Mouse (Mus musculus): ENCODE results near the gene Sult1d1. TPM values are rescaled to one million over a fixed set of nuclear protein-coding genes. Genes with fewer than 3 reads are reported as not detected.

Gene Sult1d1
- polyA plus RNA-seq (2014; fragmentation: Nextera tagmentation; extraction: Ambion mirVana) = not detected in 2 replicates

DNA sequence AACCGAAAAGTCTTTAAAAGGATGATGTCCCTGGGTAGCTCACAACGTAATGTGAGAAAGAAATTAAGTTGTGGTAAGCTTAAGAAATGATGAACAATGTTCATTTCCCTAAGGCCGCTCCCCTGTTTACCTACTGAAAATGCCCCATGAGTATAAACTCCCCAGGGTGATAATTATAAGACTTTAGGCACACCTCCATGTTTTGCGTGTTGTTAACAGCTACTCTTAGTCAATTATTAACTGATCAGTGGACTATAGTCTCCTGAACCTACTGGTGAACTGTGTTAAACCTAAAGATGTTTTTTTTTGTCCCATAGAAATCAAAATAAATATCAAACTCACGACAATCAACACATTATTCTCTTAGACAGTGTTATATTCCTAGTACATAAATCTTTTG lies at the start of gene Sult1d1:
TSS of gene Sult1d1 (minus strand) at position 183 of the 400 bp plus-strand sequence.
- H3K4me1 ChIP-seq (ENCODE audit: control insufficient read depth, insufficient read depth, low read length) = no peaks in the 10 kb centered on the region

DNA sequence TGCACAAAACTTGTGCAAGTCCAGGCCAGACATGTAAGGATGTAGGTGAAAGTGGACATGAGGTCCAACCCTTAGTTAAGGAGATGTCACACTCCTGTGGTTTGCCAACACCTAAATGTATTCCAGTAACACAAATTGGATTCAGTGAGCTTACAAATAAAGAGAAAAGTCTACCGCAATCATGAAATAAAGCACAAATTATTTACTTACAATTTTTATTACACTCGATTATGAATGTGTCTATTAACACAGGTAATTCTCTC lies 46.2 kb upstream of the Sult1d1 start:
- ATAC-seq (ENCODE audit: insufficient number of reproducible peaks, low FRiP score, low TSS enrichment, low read depth) = no peak

More for the DNA sequence above, at the start of gene Sult1d1:
- H3K4me2 ChIP-seq (ENCODE audit: low read depth, severe bottlenecking) = no peak within 1 kb of the TSS
- H3K4me3 ChIP-seq (ENCODE audit: low read depth, low read length) = no peak within 1 kb of the TSS
- H3K9me3 ChIP-seq (ENCODE audit: control insufficient read depth, low read length) = no peaks in the 10 kb centered on the region
- no peaks in the 10 kb centered on the region for H3K36me3 ChIP-seq (ENCODE audit: control insufficient read depth, insufficient read depth, low read length)
- no peak within 1 kb of the TSS for H3K27ac ChIP-seq (replicated peaks; ENCODE audit: low read depth, low read length)
- no peaks in the 10 kb centered on the region for H3K27me3 ChIP-seq (ENCODE audit: control insufficient read depth, insufficient read depth, low read length)
- H3K9ac ChIP-seq (ENCODE audit: low read length) = no peak within 1 kb of the TSS
- DNase-seq (ENCODE audit: low spot score) (no peak), ATAC-seq (ENCODE audit: insufficient number of reproducible peaks, low FRiP score, low TSS enrichment, low read depth) (no peak)
- WGBS = 84% methylated on average over 5 of the region's 5 CpGs

DNA sequence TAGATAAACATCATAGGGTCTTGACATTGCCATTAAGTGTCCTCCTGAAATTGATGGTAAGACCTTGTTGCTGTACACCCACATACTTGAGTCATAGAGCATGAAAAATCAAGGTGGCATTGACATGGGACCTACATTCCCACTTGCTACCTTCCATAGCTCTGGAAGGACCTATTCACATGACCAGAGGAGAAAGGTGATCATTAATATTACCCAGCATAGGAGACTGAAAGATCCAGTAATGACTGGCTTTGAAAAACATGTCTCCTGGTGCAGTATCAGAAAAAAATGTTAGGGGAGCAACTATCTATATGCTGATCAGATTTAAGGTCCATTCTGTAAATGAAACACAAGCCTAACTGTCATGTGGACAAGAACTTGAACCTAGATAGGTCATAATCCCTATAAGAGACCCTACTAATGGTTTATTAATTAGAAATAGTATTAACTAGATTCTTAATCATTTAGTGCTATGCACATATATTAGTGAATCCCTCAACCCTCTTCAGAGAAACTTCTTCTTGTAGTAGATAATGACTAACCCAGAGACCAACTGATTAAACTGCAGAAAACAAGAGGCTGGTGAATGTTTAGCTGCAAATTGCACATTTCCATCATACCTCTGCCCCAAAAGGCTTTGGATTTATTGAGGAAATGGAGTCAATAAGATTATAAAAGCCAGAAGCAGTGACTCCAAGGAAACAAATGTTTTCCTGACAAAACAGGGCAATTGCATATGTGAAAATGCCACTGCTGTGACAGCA lies 45.7 kb upstream of the Sult1d1 start:
- Histone ChIP-seq H3K9me3 (ENCODE audit: control insufficient read depth, low read length) (no peaks in the 10 kb centered on the region), H3K4me2 (ENCODE audit: low read depth, severe bottlenecking) (no peak overlapping the region), H3K27me3 (ENCODE audit: control insufficient read depth, insufficient read depth, low read length) (no peaks in the 10 kb centered on the region), H3K27ac (replicated peaks; ENCODE audit: low read depth, low read length) (no peak overlapping the region), H3K9ac (ENCODE audit: low read length) (no peak overlapping the region), H3K36me3 (ENCODE audit: control insufficient read depth, insufficient read depth, low read length) (no peaks in the 10 kb centered on the region), H3K4me3 (ENCODE audit: low read depth, low read length) (no peak overlapping the region), H3K4me1 (ENCODE audit: control insufficient read depth, insufficient read depth, low read length) (no peaks in the 10 kb centered on the region)
- ATAC-seq (ENCODE audit: insufficient number of reproducible peaks, low FRiP score, low TSS enrichment, low read depth) (no peak), DNase-seq (ENCODE audit: low spot score) (no peak)

More for the DNA sequence above, 46.2 kb upstream of the Sult1d1 start:
- Histone ChIP-seq H3K27me3 (ENCODE audit: control insufficient read depth, insufficient read depth, low read length) (no peaks in the 10 kb centered on the region), H3K27ac (replicated peaks; ENCODE audit: low read depth, low read length) (no peak overlapping the region), H3K4me3 (ENCODE audit: low read depth, low read length) (no peak overlapping the region), H3K4me2 (ENCODE audit: low read depth, severe bottlenecking) (no peak overlapping the region), H3K9me3 (ENCODE audit: control insufficient read depth, low read length) (no peaks in the 10 kb centered on the region), H3K9ac (ENCODE audit: low read length) (no peak overlapping the region), H3K36me3 (ENCODE audit: control insufficient read depth, insufficient read depth, low read length) (no peaks in the 10 kb centered on the region), H3K4me1 (ENCODE audit: control insufficient read depth, insufficient read depth, low read length) (no peaks in the 10 kb centered on the region)
- WGBS = 91% methylated on average over 2 of the region's 2 CpGs
- DNase-seq (ENCODE audit: low spot score) = no peak

DNA sequence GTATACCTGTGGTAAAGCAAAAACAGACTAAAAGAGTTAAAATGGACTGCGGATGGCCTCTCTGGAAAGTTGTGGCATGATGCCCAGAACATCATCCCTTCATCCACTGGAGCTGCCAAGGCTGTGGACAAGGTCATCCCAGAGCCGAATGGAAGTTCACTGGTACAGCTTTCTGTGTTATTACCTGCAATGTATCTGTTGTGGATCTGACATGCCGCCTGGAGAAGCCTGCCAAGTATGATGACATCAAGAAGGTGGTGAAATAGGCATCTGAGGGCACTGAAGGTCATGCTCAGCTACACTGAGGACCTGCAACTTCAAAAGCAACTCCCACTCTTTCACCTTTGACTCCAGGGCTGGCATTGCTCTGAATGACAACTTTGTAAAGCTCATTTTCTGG lies 32.2 kb upstream of the Sult1d1 start:
- no peaks in the 10 kb centered on the region for H3K4me1 ChIP-seq (ENCODE audit: control insufficient read depth, insufficient read depth, low read length)
- no peaks in the 10 kb centered on the region for H3K27me3 ChIP-seq (ENCODE audit: control insufficient read depth, insufficient read depth, low read length)
- H3K9me3 ChIP-seq (ENCODE audit: control insufficient read depth, low read length) = no peaks in the 10 kb centered on the region
- WGBS = 80% methylated on average over 3 of the region's 3 CpGs
- ATAC-seq (ENCODE audit: insufficient number of reproducible peaks, low FRiP score, low TSS enrichment, low read depth) = no peak
- no peak for DNase-seq (ENCODE audit: low spot score)
- no peak overlapping the region for H3K4me2 ChIP-seq (ENCODE audit: low read depth, severe bottlenecking)
- no peaks in the 10 kb centered on the region for H3K36me3 ChIP-seq (ENCODE audit: control insufficient read depth, insufficient read depth, low read length)
- H3K9ac ChIP-seq (ENCODE audit: low read length) = no peak overlapping the region
- no peak overlapping the region for H3K27ac ChIP-seq (replicated peaks; ENCODE audit: low read depth, low read length)
- H3K4me3 ChIP-seq (ENCODE audit: low read depth, low read length) = no peak overlapping the region

DNA sequence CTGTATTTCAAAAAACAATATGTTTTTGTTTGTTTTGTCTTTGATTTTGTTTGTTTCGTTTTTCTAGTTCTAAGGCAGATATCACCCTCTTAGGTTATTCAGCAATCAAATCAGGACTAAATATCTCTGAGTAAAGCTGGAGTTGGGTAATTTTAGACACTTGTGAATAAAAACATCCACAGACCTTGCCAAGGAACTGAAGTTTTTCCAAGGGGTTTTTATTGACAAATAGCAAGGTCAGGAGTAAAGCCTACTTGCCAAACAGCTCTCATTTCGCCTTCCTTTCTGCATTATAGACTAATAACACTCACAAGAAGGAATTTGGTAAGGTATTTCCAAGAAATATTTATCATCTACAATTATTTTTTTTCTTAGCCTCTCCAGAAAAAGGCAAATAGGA lies 29.1 kb upstream of the Sult1d1 start:
- no peaks in the 10 kb centered on the region for H3K27me3 ChIP-seq (ENCODE audit: control insufficient read depth, insufficient read depth, low read length)
- no peak overlapping the region for H3K4me2 ChIP-seq (ENCODE audit: low read depth, severe bottlenecking)
- no peaks in the 10 kb centered on the region for H3K36me3 ChIP-seq (ENCODE audit: control insufficient read depth, insufficient read depth, low read length)
- H3K27ac ChIP-seq (replicated peaks; ENCODE audit: low read depth, low read length) = no peak overlapping the region
- WGBS = 78% methylated on average over 2 of the region's 2 CpGs
- no peaks in the 10 kb centered on the region for H3K9me3 ChIP-seq (ENCODE audit: control insufficient read depth, low read length)
- no peak overlapping the region for H3K4me3 ChIP-seq (ENCODE audit: low read depth, low read length)
- H3K9ac ChIP-seq (ENCODE audit: low read length) = no peak overlapping the region
- H3K4me1 ChIP-seq (ENCODE audit: control insufficient read depth, insufficient read depth, low read length) = no peaks in the 10 kb centered on the region
- DNase-seq (ENCODE audit: low spot score) = no peak
- no peak for ATAC-seq (ENCODE audit: insufficient number of reproducible peaks, low FRiP score, low TSS enrichment, low read depth)

DNA sequence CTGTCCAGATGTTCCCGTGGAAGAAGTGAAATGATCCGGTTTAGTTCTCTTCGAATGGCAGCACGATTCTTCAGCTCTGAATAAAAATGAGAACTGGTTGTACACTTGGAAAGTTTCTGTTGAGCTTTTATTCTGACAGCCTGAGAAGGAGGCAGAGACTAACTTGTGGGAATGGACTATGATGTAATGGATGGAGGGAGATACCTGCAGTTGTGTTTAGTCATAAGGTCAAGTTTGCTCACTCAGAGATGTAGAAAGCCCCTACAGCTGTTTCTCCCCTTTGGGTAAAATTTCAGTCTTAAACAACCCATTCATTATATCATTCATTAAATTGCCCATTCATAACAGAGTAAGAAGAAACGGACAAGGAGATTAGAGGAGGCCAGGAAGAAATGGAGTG lies 22.7 kb upstream of the Sult1d1 start, which contains the start of gene Sult1e1:
TSS of gene Sult1e1 (minus strand) at position 101 of the 400 bp plus-strand sequence.
- ATAC-seq (ENCODE audit: insufficient number of reproducible peaks, low FRiP score, low TSS enrichment, low read depth) = no peak
- WGBS = 86% methylated on average over 5 of the region's 5 CpGs
- no peaks in the 10 kb centered on the region for H3K9me3 ChIP-seq (ENCODE audit: control insufficient read depth, low read length)

DNA sequence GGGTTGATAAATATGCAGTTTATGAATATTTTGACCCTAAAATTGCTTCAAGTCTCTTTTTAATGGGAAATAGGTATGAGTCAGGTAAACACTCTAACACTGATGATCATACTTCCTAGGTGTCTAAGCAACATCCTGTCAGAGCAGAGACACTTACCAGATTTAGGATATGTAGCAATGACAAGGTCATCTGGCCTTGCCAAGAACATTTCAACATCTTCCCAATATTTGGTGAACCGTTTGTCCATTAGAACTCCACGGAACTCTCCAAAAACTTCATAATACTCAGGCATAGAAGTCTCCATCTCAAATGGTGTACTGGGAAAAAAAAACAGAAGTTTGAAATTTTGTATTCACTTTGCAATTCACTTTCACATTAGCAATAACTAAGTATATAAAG lies 21.1 kb upstream of the Sult1d1 start:
- 95% methylated on average over 2 of the region's 2 CpGs for WGBS
- Histone ChIP-seq H3K9me3 (ENCODE audit: control insufficient read depth, low read length) (no peaks in the 10 kb centered on the region), H3K27ac (replicated peaks; ENCODE audit: low read depth, low read length) (no peak overlapping the region), H3K4me1 (ENCODE audit: control insufficient read depth, insufficient read depth, low read length) (no peaks in the 10 kb centered on the region), H3K9ac (ENCODE audit: low read length) (no peak overlapping the region), H3K36me3 (ENCODE audit: control insufficient read depth, insufficient read depth, low read length) (no peaks in the 10 kb centered on the region), H3K4me3 (ENCODE audit: low read depth, low read length) (no peak overlapping the region), H3K27me3 (ENCODE audit: control insufficient read depth, insufficient read depth, low read length) (no peaks in the 10 kb centered on the region), H3K4me2 (ENCODE audit: low read depth, severe bottlenecking) (no peak overlapping the region)
- DNase-seq (ENCODE audit: low spot score) (no peak), ATAC-seq (ENCODE audit: insufficient number of reproducible peaks, low FRiP score, low TSS enrichment, low read depth) (no peak)

More for the DNA sequence above, 22.7 kb upstream of the Sult1d1 start, which contains the start of gene Sult1e1:
- Histone ChIP-seq H3K27me3 (ENCODE audit: control insufficient read depth, insufficient read depth, low read length) (no peaks in the 10 kb centered on the region), H3K4me1 (ENCODE audit: control insufficient read depth, insufficient read depth, low read length) (no peaks in the 10 kb centered on the region), H3K4me3 (ENCODE audit: low read depth, low read length) (no peak within 1 kb of the TSS), H3K27ac (replicated peaks; ENCODE audit: low read depth, low read length) (no peak within 1 kb of the TSS), H3K9ac (ENCODE audit: low read length) (no peak within 1 kb of the TSS), H3K4me2 (ENCODE audit: low read depth, severe bottlenecking) (no peak within 1 kb of the TSS), H3K36me3 (ENCODE audit: control insufficient read depth, insufficient read depth, low read length) (no peaks in the 10 kb centered on the region)
- DNase-seq (ENCODE audit: low spot score) = no peak

DNA sequence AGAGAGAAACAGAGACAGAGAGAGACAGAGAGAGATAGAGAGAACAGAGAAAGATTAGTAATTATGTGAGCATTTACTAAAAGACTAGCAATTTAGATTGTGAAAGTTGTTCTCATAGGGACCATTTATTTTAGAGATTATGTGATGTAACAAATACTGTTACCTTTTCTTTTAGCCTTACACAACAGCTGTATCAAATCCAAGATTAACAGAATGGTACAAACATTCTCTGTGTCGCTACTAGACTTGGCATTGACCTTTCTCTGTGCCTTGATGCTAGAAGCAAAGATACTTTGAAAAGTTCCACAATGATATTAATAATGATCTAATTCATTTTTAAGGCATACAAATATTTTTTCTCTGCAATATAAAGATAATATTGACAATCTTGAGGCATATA lies 11.6 kb upstream of the Sult1d1 start:
- DNase-seq (ENCODE audit: low spot score) (no peak), ATAC-seq (ENCODE audit: insufficient number of reproducible peaks, low FRiP score, low TSS enrichment, low read depth) (no peak)
- Histone ChIP-seq H3K4me3 (ENCODE audit: low read depth, low read length) (no peak overlapping the region), H3K9ac (ENCODE audit: low read length) (no peak overlapping the region), H3K4me2 (ENCODE audit: low read depth, severe bottlenecking) (no peak overlapping the region), H3K27me3 (ENCODE audit: control insufficient read depth, insufficient read depth, low read length) (no peaks in the 10 kb centered on the region), H3K4me1 (ENCODE audit: control insufficient read depth, insufficient read depth, low read length) (no peaks in the 10 kb centered on the region), H3K27ac (replicated peaks; ENCODE audit: low read depth, low read length) (no peak overlapping the region), H3K9me3 (ENCODE audit: control insufficient read depth, low read length) (no peaks in the 10 kb centered on the region), H3K36me3 (ENCODE audit: control insufficient read depth, insufficient read depth, low read length) (no peaks in the 10 kb centered on the region)
- 95% methylated on average over 1 of the region's 1 CpGs for WGBS

DNA sequence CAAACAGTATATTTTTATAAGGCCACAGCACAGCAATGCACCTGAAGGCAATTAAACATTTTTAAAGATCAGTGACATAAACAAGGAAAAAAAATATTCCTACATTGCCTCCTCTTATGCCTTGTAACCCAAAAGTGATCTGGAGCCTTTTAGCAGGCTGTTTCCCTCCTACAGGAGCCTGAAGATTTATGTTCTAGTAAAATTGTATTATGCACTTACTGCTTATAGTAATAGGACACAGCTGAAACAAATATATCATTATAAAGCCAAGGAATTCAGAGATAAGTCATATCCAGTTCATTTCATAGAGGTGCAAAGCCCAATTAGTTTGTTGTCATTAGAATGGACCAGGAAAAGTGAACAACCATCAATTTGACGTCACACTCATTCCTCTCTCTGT lies 5.3 kb upstream of the Sult1d1 start:
- Histone ChIP-seq H3K27ac (replicated peaks; ENCODE audit: low read depth, low read length) (0 out of 2 replicates have a peak overlapping the region, but pooled peaks have one; percentile 5), H3K36me3 (ENCODE audit: control insufficient read depth, insufficient read depth, low read length) (no peaks in the 10 kb centered on the region), H3K27me3 (ENCODE audit: control insufficient read depth, insufficient read depth, low read length) (no peaks in the 10 kb centered on the region), H3K9me3 (ENCODE audit: control insufficient read depth, low read length) (no peaks in the 10 kb centered on the region), H3K4me3 (ENCODE audit: low read depth, low read length) (no peak overlapping the region), H3K4me2 (ENCODE audit: low read depth, severe bottlenecking) (no peak overlapping the region), H3K4me1 (ENCODE audit: control insufficient read depth, insufficient read depth, low read length) (no peaks in the 10 kb centered on the region), H3K9ac (ENCODE audit: low read length) (no peak overlapping the region)
- ATAC-seq (ENCODE audit: insufficient number of reproducible peaks, low FRiP score, low TSS enrichment, low read depth) = 0 out of 2 replicates have a peak, but pooled peaks have one; percentile 41
- WGBS = 26% methylated on average over 1 of the region's 1 CpGs
- DNase-seq (ENCODE audit: low spot score) = no peak

Measured in limb, embryonic 11.5 days (tissue).